Mouse (Mus musculus): ENCODE results near the gene Gk5. TPM values are rescaled to one million over a fixed set of nuclear protein-coding genes. Genes with fewer than 3 reads are reported as not detected.

Gene Gk5
- polyA plus RNA-seq, 1 experiment from 2014 or later, result 3.9 TPM

- Histone ChIP-seq H3K9ac (ENCODE audit: low read length) (no peak overlapping the region), H3K27me3 (ENCODE audit: control insufficient read depth, insufficient read depth, low read length) (no peaks in the 10 kb centered on the region), H3K27ac (replicated peaks in 1 of 2; ENCODE audit: control insufficient read depth in 1 of 2, insufficient read depth in 1 of 2, low read depth in 2 of 2, low read length in 2 of 2) (no peak overlapping the region), H3K4me2 (ENCODE audit: low read length) (no peak overlapping the region), H3K4me1 (ENCODE audit: control insufficient read depth in 2 of 2, insufficient read depth in 2 of 2, low read length in 2 of 2) (no peaks in the 10 kb centered on the region), H3K36me3 (ENCODE audit: control insufficient read depth, insufficient read depth, low read length) (no peaks in the 10 kb centered on the region), H3K4me3 (ENCODE audit: control insufficient read depth in 1 of 2, insufficient read depth in 1 of 2, low read depth in 1 of 2, low read length in 2 of 2) (no peak overlapping the region), H3K9me3 (ENCODE audit: control insufficient read depth, low read length) (peaks cover 24% of the 10 kb centered on the region)
- 57% methylated on average over 1 of the region's 1 CpGs for WGBS
- ATAC-seq (ENCODE audit: insufficient number of reproducible peaks, insufficient read depth, low FRiP score, low read depth), result no peak
These were observed 24.8 kb upstream of the Gk5 start for GRCm38 (mm10) chr9:96094341-96094740.

GRCm38 (mm10) chr9:96095192-96095591 is 24.0 kb upstream of the Gk5 start:
- no peak overlapping the region for H3K27ac ChIP-seq (replicated peaks in 1 of 2; ENCODE audit: control insufficient read depth in 1 of 2, insufficient read depth in 1 of 2, low read depth in 2 of 2, low read length in 2 of 2)
- no peak overlapping the region for H3K4me2 ChIP-seq (ENCODE audit: low read length)
- WGBS, result 49% methylated on average over 1 of the region's 1 CpGs
- no peaks in the 10 kb centered on the region for H3K27me3 ChIP-seq (ENCODE audit: control insufficient read depth, insufficient read depth, low read length)
- ATAC-seq (ENCODE audit: insufficient number of reproducible peaks, insufficient read depth, low FRiP score, low read depth), result no peak
- H3K9ac ChIP-seq (ENCODE audit: low read length), result no peak overlapping the region
- H3K4me3 ChIP-seq (ENCODE audit: control insufficient read depth in 1 of 2, insufficient read depth in 1 of 2, low read depth in 1 of 2, low read length in 2 of 2), result no peak overlapping the region
- H3K36me3 ChIP-seq (ENCODE audit: control insufficient read depth, insufficient read depth, low read length), result no peaks in the 10 kb centered on the region
- no peaks in the 10 kb centered on the region for H3K4me1 ChIP-seq (ENCODE audit: control insufficient read depth in 2 of 2, insufficient read depth in 2 of 2, low read length in 2 of 2)
- H3K9me3 ChIP-seq (ENCODE audit: control insufficient read depth, low read length), result peaks cover 33% of the 10 kb centered on the region

GRCm38 (mm10) chr9:96102846-96103245 is 16.3 kb upstream of the Gk5 start:
- Histone ChIP-seq H3K4me2 (ENCODE audit: low read length) (no peak overlapping the region), H3K9ac (ENCODE audit: low read length) (no peak overlapping the region), H3K4me3 (ENCODE audit: control insufficient read depth in 1 of 2, insufficient read depth in 1 of 2, low read depth in 1 of 2, low read length in 2 of 2) (no peak overlapping the region), H3K27ac (replicated peaks in 1 of 2; ENCODE audit: control insufficient read depth in 1 of 2, insufficient read depth in 1 of 2, low read depth in 2 of 2, low read length in 2 of 2) (no peak overlapping the region), H3K9me3 (ENCODE audit: control insufficient read depth, low read length) (peaks cover 22% of the 10 kb centered on the region), H3K36me3 (ENCODE audit: control insufficient read depth, insufficient read depth, low read length) (no peaks in the 10 kb centered on the region), H3K4me1 (ENCODE audit: control insufficient read depth in 2 of 2, insufficient read depth in 2 of 2, low read length in 2 of 2) (no peaks in the 10 kb centered on the region), H3K27me3 (ENCODE audit: control insufficient read depth, insufficient read depth, low read length) (no peaks in the 10 kb centered on the region)
- ATAC-seq (ENCODE audit: insufficient number of reproducible peaks, insufficient read depth, low FRiP score, low read depth), result no peak
- WGBS, result 80% methylated on average over 8 of the region's 8 CpGs

- no peak for ATAC-seq (ENCODE audit: insufficient number of reproducible peaks, insufficient read depth, low FRiP score, low read depth)
- H3K36me3 ChIP-seq (ENCODE audit: control insufficient read depth, insufficient read depth, low read length), result no peaks in the 10 kb centered on the region
- 80% methylated on average over 3 of the region's 3 CpGs for WGBS
These were observed 6.2 kb upstream of the Gk5 start for GRCm38 (mm10) chr9:96112879-96113361.

GRCm38 (mm10) chr9:96116801-96117200 is 2.4 kb upstream of the Gk5 start:
- 86% methylated on average over 6 of the region's 6 CpGs for WGBS

More at GRCm38 (mm10) chr9:96112879-96113361, 6.2 kb upstream of the Gk5 start:
- Histone ChIP-seq H3K4me1 (ENCODE audit: control insufficient read depth in 2 of 2, insufficient read depth in 2 of 2, low read length in 2 of 2) (no peaks in the 10 kb centered on the region), H3K4me3 (ENCODE audit: control insufficient read depth in 1 of 2, insufficient read depth in 1 of 2, low read depth in 1 of 2, low read length in 2 of 2) (no peak overlapping the region), H3K9me3 (ENCODE audit: control insufficient read depth, low read length) (no peaks in the 10 kb centered on the region), H3K4me2 (ENCODE audit: low read length) (no peak overlapping the region), H3K27me3 (ENCODE audit: control insufficient read depth, insufficient read depth, low read length) (no peaks in the 10 kb centered on the region), H3K27ac (replicated peaks in 1 of 2; ENCODE audit: control insufficient read depth in 1 of 2, insufficient read depth in 1 of 2, low read depth in 2 of 2, low read length in 2 of 2) (no peak overlapping the region), H3K9ac (ENCODE audit: low read length) (no peak overlapping the region)

GRCm38 (mm10) chr9:96118216-96118615 is 946 bp upstream of the Gk5 start:
- Histone ChIP-seq H3K4me1 (ENCODE audit: control insufficient read depth in 2 of 2, insufficient read depth in 2 of 2, low read length in 2 of 2) (no peaks in the 10 kb centered on the region), H3K36me3 (ENCODE audit: control insufficient read depth, insufficient read depth, low read length) (no peaks in the 10 kb centered on the region), H3K27me3 (ENCODE audit: control insufficient read depth, insufficient read depth, low read length) (no peaks in the 10 kb centered on the region), H3K9ac (ENCODE audit: low read length) (no peak overlapping the region), H3K4me2 (ENCODE audit: low read length) (peak overlapping the region; percentile 91), H3K9me3 (ENCODE audit: control insufficient read depth, low read length) (no peaks in the 10 kb centered on the region), H3K4me3 (ENCODE audit: control insufficient read depth in 1 of 2, insufficient read depth in 1 of 2, low read depth in 1 of 2, low read length in 2 of 2) (no peak overlapping the region), H3K27ac (replicated peaks in 1 of 2; ENCODE audit: control insufficient read depth in 1 of 2, insufficient read depth in 1 of 2, low read depth in 2 of 2, low read length in 2 of 2) (no peak overlapping the region)
- ATAC-seq (ENCODE audit: insufficient number of reproducible peaks, insufficient read depth, low FRiP score, low read depth), result no peak
- 70% methylated on average over 4 of the region's 4 CpGs for WGBS

More at GRCm38 (mm10) chr9:96116801-96117200, 2.4 kb upstream of the Gk5 start:
- Histone ChIP-seq H3K4me2 (ENCODE audit: low read length) (no peak overlapping the region), H3K27me3 (ENCODE audit: control insufficient read depth, insufficient read depth, low read length) (no peaks in the 10 kb centered on the region), H3K36me3 (ENCODE audit: control insufficient read depth, insufficient read depth, low read length) (no peaks in the 10 kb centered on the region), H3K9me3 (ENCODE audit: control insufficient read depth, low read length) (no peaks in the 10 kb centered on the region), H3K9ac (ENCODE audit: low read length) (no peak overlapping the region), H3K4me1 (ENCODE audit: control insufficient read depth in 2 of 2, insufficient read depth in 2 of 2, low read length in 2 of 2) (no peaks in the 10 kb centered on the region), H3K27ac (replicated peaks in 1 of 2; ENCODE audit: control insufficient read depth in 1 of 2, insufficient read depth in 1 of 2, low read depth in 2 of 2, low read length in 2 of 2) (no peak overlapping the region), H3K4me3 (ENCODE audit: control insufficient read depth in 1 of 2, insufficient read depth in 1 of 2, low read depth in 1 of 2, low read length in 2 of 2) (no peak overlapping the region)
- no peak for ATAC-seq (ENCODE audit: insufficient number of reproducible peaks, insufficient read depth, low FRiP score, low read depth)

GRCm38 (mm10) chr9:96127972-96128371 is 8.8 kb downstream of the Gk5 start:
- 72% methylated on average over 5 of the region's 5 CpGs for WGBS
- no peaks in the 10 kb centered on the region for H3K4me1 ChIP-seq (ENCODE audit: control insufficient read depth in 2 of 2, insufficient read depth in 2 of 2, low read length in 2 of 2)
- H3K4me3 ChIP-seq (ENCODE audit: control insufficient read depth in 1 of 2, insufficient read depth in 1 of 2, low read depth in 1 of 2, low read length in 2 of 2), result no peak overlapping the region
- no peak overlapping the region for H3K9ac ChIP-seq (ENCODE audit: low read length)
- H3K27ac ChIP-seq (replicated peaks in 1 of 2; ENCODE audit: control insufficient read depth in 1 of 2, insufficient read depth in 1 of 2, low read depth in 2 of 2, low read length in 2 of 2), result no peak overlapping the region
- no peaks in the 10 kb centered on the region for H3K9me3 ChIP-seq (ENCODE audit: control insufficient read depth, low read length)
- H3K27me3 ChIP-seq (ENCODE audit: control insufficient read depth, insufficient read depth, low read length), result no peaks in the 10 kb centered on the region
- no peak overlapping the region for H3K4me2 ChIP-seq (ENCODE audit: low read length)
- no peak for ATAC-seq (ENCODE audit: insufficient number of reproducible peaks, insufficient read depth, low FRiP score, low read depth)
- 0 out of 2 replicates have a peak, but pooled peaks cover 3% of the 10 kb centered on the region for H3K36me3 ChIP-seq (ENCODE audit: control insufficient read depth, insufficient read depth, low read length)

- 45% methylated on average over 4 of the region's 4 CpGs for WGBS
- Histone ChIP-seq H3K36me3 (ENCODE audit: control insufficient read depth, insufficient read depth, low read length) (0 out of 2 replicates have a peak, but pooled peaks cover 3% of the 10 kb centered on the region), H3K4me2 (ENCODE audit: low read length) (no peak overlapping the region), H3K27ac (replicated peaks in 1 of 2; ENCODE audit: control insufficient read depth in 1 of 2, insufficient read depth in 1 of 2, low read depth in 2 of 2, low read length in 2 of 2) (no peak overlapping the region), H3K9ac (ENCODE audit: low read length) (no peak overlapping the region), H3K4me3 (ENCODE audit: control insufficient read depth in 1 of 2, insufficient read depth in 1 of 2, low read depth in 1 of 2, low read length in 2 of 2) (no peak overlapping the region), H3K4me1 (ENCODE audit: control insufficient read depth in 2 of 2, insufficient read depth in 2 of 2, low read length in 2 of 2) (no peaks in the 10 kb centered on the region; a peak in 1 of 4 replicates), H3K27me3 (ENCODE audit: control insufficient read depth, insufficient read depth, low read length) (no peaks in the 10 kb centered on the region), H3K9me3 (ENCODE audit: control insufficient read depth, low read length) (no peaks in the 10 kb centered on the region)
- no peak for ATAC-seq (ENCODE audit: insufficient number of reproducible peaks, insufficient read depth, low FRiP score, low read depth)
These were observed 13.9 kb downstream of the Gk5 start for GRCm38 (mm10) chr9:96132956-96133603.
